Mouse (Mus musculus) NIH3T3 (cell line): ENCODE measurements at regions not wholly inside any gene's neighbourhood (a gene's known extent, or its start where the extent isn't known, plus 50 kb on each side); places are given as distances from the start of the nearest gene placed in this dataset.
"Not testable (repeated sequence)": the region's sequence is repeated elsewhere in the genome, so short reads cannot be mapped to it uniquely, and the experiment has no call there.

Experiments
- DNase-seq: peaks from one replicate; pipeline ENCODE4 v3.0.0-alpha.2; 2012; ENCODE audit warnings: low read depth

- no peak for DNase-seq
Measured at GRCm38 (mm10) chr1:83970641-83971285, 393.2 kb downstream of the Pid1 start.

GRCm38 (mm10) chr1:83964631-83965030, 399.3 kb downstream of the Pid1 start:
- DNase-seq: not testable (repeated sequence)

GRCm38 (mm10) chr1:83961761-83962160, 402.2 kb downstream of the Pid1 start:
- DNase-seq: no peak

GRCm38 (mm10) chr1:83959756-83960155, 404.2 kb downstream of the Pid1 start:
- DNase-seq: no peak

- no peak for DNase-seq
Measured at GRCm38 (mm10) chr1:83922900-83923299, 441.1 kb downstream of the Pid1 start.

- DNase-seq: no peak
Measured at GRCm38 (mm10) chr1:83915454-83915853, 448.5 kb downstream of the Pid1 start.

- no peak for DNase-seq
Measured at GRCm38 (mm10) chr1:83907347-83907746, 456.6 kb downstream of the Pid1 start.

GRCm38 (mm10) chr1:83906906-83907305, 457.1 kb downstream of the Pid1 start:
- DNase-seq: no peak

- DNase-seq: no peak
Measured at GRCm38 (mm10) chr1:83900135-83900534, 463.8 kb downstream of the Pid1 start.

- DNase-seq: no peak
Measured at GRCm38 (mm10) chr1:83896650-83897049, 467.3 kb downstream of the Pid1 start.

- DNase-seq: no peak
Measured at GRCm38 (mm10) chr1:83879109-83879399, 471.1 kb upstream of the Sphkap start.

GRCm38 (mm10) chr1:83878330-83879108, 470.5 kb upstream of the Sphkap start:
- DNase-seq: no peak

GRCm38 (mm10) chr1:83870853-83871567, 463.0 kb upstream of the Sphkap start:
- DNase-seq: no peak

- DNase-seq: no peak
Measured at GRCm38 (mm10) chr1:83869046-83869445, 461.0 kb upstream of the Sphkap start.

- no peak for DNase-seq
Measured at GRCm38 (mm10) chr1:83862541-83862940, 454.5 kb upstream of the Sphkap start.

GRCm38 (mm10) chr1:83862128-83862527, 454.1 kb upstream of the Sphkap start:
- no peak for DNase-seq

GRCm38 (mm10) chr1:83859732-83860424, 451.9 kb upstream of the Sphkap start:
- no peak for DNase-seq

- DNase-seq: no peak
Measured at GRCm38 (mm10) chr1:83853996-83854395, 446.0 kb upstream of the Sphkap start.

GRCm38 (mm10) chr1:83851081-83851480, 443.1 kb upstream of the Sphkap start:
- no peak for DNase-seq

GRCm38 (mm10) chr1:83848414-83848813, 440.4 kb upstream of the Sphkap start:
- DNase-seq: no peak

GRCm38 (mm10) chr1:83847992-83848391, 440.0 kb upstream of the Sphkap start:
- no peak for DNase-seq

- DNase-seq: no peak
Measured at GRCm38 (mm10) chr1:83844827-83845379, 436.9 kb upstream of the Sphkap start.
